Mouse (Mus musculus) MEL (cell line): Measurements from ENCODE around the gene Ift81. TPM values are rescaled to one million over a fixed set of nuclear protein-coding genes. Genes with fewer than 3 reads are reported as not detected.
A peak's percentile ranks its signal among the peaks of the same experiment; 100 is the strongest.

Experiments used
- DNase-seq: peaks from one replicate; pipeline ENCODE4 v3.0.0; 2011; ENCODE audit warnings: low read depth, low spot score
- H3K27ac ChIP-seq: 2 replicates; pipeline ENCODE4 v1.5.1; 2012; ENCODE audit warnings: low read depth, mild to moderate bottlenecking, control low read depth, low read length, moderate library complexity; ENCODE audit not compliant: control insufficient read depth
- H3K27me3 ChIP-seq, 2 experiments: fragments of 150-350 bp in 1 of 2; sonication (generic) in 1 of 2; 2 replicates each; pipeline ENCODE4 v1.6.1; 2012; ENCODE audit warnings: low read length in 2 of 2, mild to moderate bottlenecking in 2 of 2, improper control_type of control experiment in 1 of 2, moderate library complexity in 1 of 2; ENCODE audit not compliant: insufficient read depth in 2 of 2, control insufficient read depth in 1 of 2
- H3K36me3 ChIP-seq, 2 experiments: 2 replicates each; pipeline ENCODE4 v1.6.1; 2012 to 2014; ENCODE audit warnings: low read length in 2 of 2, improper control_type of control experiment in 1 of 2, inconsistent platforms in 1 of 2, mild to moderate bottlenecking in 1 of 2; ENCODE audit not compliant: insufficient read depth in 2 of 2, control insufficient read depth in 1 of 2
- H3K4me1 ChIP-seq, 2 experiments: fragments of 150-350 bp in 1 of 2; sonication (generic) in 1 of 2; 2 replicates each; pipeline ENCODE4 v1.6.1; 2012; ENCODE audit warnings: low read length in 2 of 2, improper control_type of control experiment in 1 of 2, mild to moderate bottlenecking in 1 of 2; ENCODE audit not compliant: insufficient read depth in 2 of 2, control insufficient read depth in 1 of 2
- H3K4me3 ChIP-seq, 2 experiments: fragments of 150-350 bp in 1 of 2; sonication (generic) in 1 of 2; 2 replicates each; pipeline ENCODE4 v1.5.1; 2012; ENCODE audit warnings: low read depth in 2 of 2, low read length in 2 of 2, mild to moderate bottlenecking in 2 of 2, moderate library complexity in 2 of 2, control low read depth in 1 of 2, improper control_type of control experiment in 1 of 2; ENCODE audit not compliant: control insufficient read depth in 1 of 2, insufficient read depth in 1 of 2
- H3K79me2 ChIP-seq: 2 replicates; pipeline ENCODE4 v1.6.1; 2012; ENCODE audit warnings: mild to moderate bottlenecking, low read length, moderate library complexity; ENCODE audit not compliant: control insufficient read depth, poor library complexity, insufficient read depth
- H3K9ac ChIP-seq: 2 replicates; pipeline ENCODE4 v1.6.1; 2012; ENCODE audit warnings: low read depth, mild to moderate bottlenecking, control low read depth, low read length, moderate library complexity; ENCODE audit not compliant: control insufficient read depth, poor library complexity, severe bottlenecking
- H3K9me3 ChIP-seq: fragments of 150-350 bp; sonication (generic); replicated peaks from 2 replicates; pipeline ENCODE4 v1.6.1; 2012; ENCODE audit warnings: mild to moderate bottlenecking, low read length, improper control_type of control experiment, moderate library complexity; ENCODE audit not compliant: insufficient read depth
- BHLHE40 ChIP-seq: IDR thresholded peaks from 2 replicates; pipeline ENCODE4 v1.6.1; 2012; ENCODE audit warnings: low read depth, mild to moderate bottlenecking, inconsistent platforms, low read length, improper control_type of control experiment, borderline replicate concordance
- CTCF ChIP-seq, 3 experiments: IDR thresholded peaks in 2 of 3; conservative IDR thresholded peaks in 1 of 3; 2 replicates each; pipeline ENCODE4 v1.5.1; 2011 to 2012; ENCODE audit warnings: low read length in 3 of 3, low read depth in 2 of 3, mild to moderate bottlenecking in 2 of 3, improper control_type of control experiment in 1 of 3, inconsistent platforms in 1 of 3, mixed read lengths in 1 of 3, moderate library complexity in 1 of 3; ENCODE audit not compliant: control insufficient read depth in 1 of 3, insufficient read depth in 1 of 3, poor library complexity in 1 of 3, severe bottlenecking in 1 of 3
- E2F4 ChIP-seq: IDR thresholded peaks from 2 replicates; pipeline ENCODE4 v1.6.1; 2011; ENCODE audit warnings: low read depth, low read length, improper control_type of control experiment, borderline replicate concordance
- ELF1 ChIP-seq: IDR thresholded peaks from 2 replicates; pipeline ENCODE4 v1.6.1; 2014; ENCODE audit warnings: low read depth, mild to moderate bottlenecking, inconsistent platforms, low read length, improper control_type of control experiment, moderate library complexity
- JUND ChIP-seq: IDR thresholded peaks from 2 replicates; pipeline ENCODE4 v1.6.1; 2011; ENCODE audit warnings: low read depth, mild to moderate bottlenecking, improper control_type of control experiment, low read length
- KAT2A ChIP-seq: conservative IDR thresholded peaks from 2 replicates; pipeline ENCODE4 v1.6.1; 2012; ENCODE audit warnings: low read depth, low read length, improper control_type of control experiment, inconsistent platforms
- MAZ ChIP-seq: IDR thresholded peaks from 2 replicates; pipeline ENCODE4 v1.6.1; 2012; ENCODE audit warnings: low read depth, mild to moderate bottlenecking, inconsistent platforms, low read length, improper control_type of control experiment
- MEF2A ChIP-seq: IDR thresholded peaks from 2 replicates; pipeline ENCODE4 v1.6.1; 2014; ENCODE audit warnings: low read depth, mild to moderate bottlenecking, inconsistent platforms, low read length, improper control_type of control experiment; ENCODE audit not compliant: poor library complexity, insufficient replicate concordance, severe bottlenecking; ENCODE audit errors: extremely low read depth
- NELFE ChIP-seq: IDR thresholded peaks from 2 replicates; pipeline ENCODE4 v1.6.1; 2011; ENCODE audit warnings: low read depth, low read length, improper control_type of control experiment
- NRF1 ChIP-seq: IDR thresholded peaks from 2 replicates; pipeline ENCODE4 v1.6.1; 2014; ENCODE audit warnings: low read depth, mild to moderate bottlenecking, inconsistent platforms, low read length, improper control_type of control experiment, moderate library complexity; ENCODE audit not compliant: poor library complexity, insufficient read depth, severe bottlenecking
- POLR2AphosphoS2 ChIP-seq: IDR thresholded peaks from 2 replicates; pipeline ENCODE4 v1.6.1; 2011; ENCODE audit warnings: low read length, improper control_type of control experiment
- POLR2AphosphoS5 ChIP-seq: IDR thresholded peaks from 2 replicates; pipeline ENCODE4 v1.6.1; 2012; ENCODE audit warnings: low read depth, borderline replicate concordance, mild to moderate bottlenecking, inconsistent platforms, low read length, moderate library complexity, mixed read lengths
- SIN3A ChIP-seq: IDR thresholded peaks from 2 replicates; pipeline ENCODE4 v1.6.1; 2012; ENCODE audit warnings: low read length, improper control_type of control experiment, inconsistent platforms
- TAL1 ChIP-seq: IDR thresholded peaks from 2 replicates; pipeline ENCODE4 v1.6.1; 2012; ENCODE audit warnings: mild to moderate bottlenecking, inconsistent platforms, low read length, moderate library complexity, mixed read lengths
- TBP ChIP-seq: IDR thresholded peaks from 2 replicates; pipeline ENCODE4 v1.8.0; 2011; ENCODE audit warnings: low read depth, low read length, improper control_type of control experiment
- USF1 ChIP-seq: IDR thresholded peaks from 2 replicates; pipeline ENCODE4 v1.6.1; 2014; ENCODE audit warnings: low read depth, mild to moderate bottlenecking, inconsistent platforms, low read length, improper control_type of control experiment, moderate library complexity
- USF2 ChIP-seq, 2 experiments: IDR thresholded peaks; 2 replicates each; pipeline ENCODE4 v1.6.1; 2011 to 2012; ENCODE audit warnings: improper control_type of control experiment in 2 of 2, low read length in 2 of 2, borderline replicate concordance in 1 of 2, inconsistent platforms in 1 of 2, low read depth in 1 of 2, mild to moderate bottlenecking in 1 of 2; ENCODE audit not compliant: insufficient read depth in 1 of 2
- ZMIZ1 ChIP-seq: IDR thresholded peaks from 2 replicates; pipeline ENCODE4 v1.6.1; 2012; ENCODE audit warnings: low read depth, mild to moderate bottlenecking, inconsistent platforms, low read length, improper control_type of control experiment, moderate library complexity
- ZNF384 ChIP-seq: IDR thresholded peaks from 2 replicates; pipeline ENCODE4 v1.6.1; 2012; ENCODE audit warnings: low read depth, mild to moderate bottlenecking, inconsistent platforms, low read length, improper control_type of control experiment
- polyA plus RNA-seq, 2 experiments: library from polyadenylated mRNA; stranded (reverse) in 1 of 2; unstranded in 1 of 2; fragments of >175 nt in 1 of 2; fragments of >200 nt in 1 of 2; gene quantifications; 2 replicates each; pipeline versions ENCODE4 v1.2.1 to v1.2.4; 2012; ENCODE audit warnings: low replicate concordance in 2 of 2, low read depth in 1 of 2; ENCODE audit not compliant: insufficient read length in 2 of 2, insufficient read depth in 1 of 2, missing spikeins in 1 of 2
- total RNA-seq: library from RNA; depleted of rRNA; stranded (reverse); fragments of 300-350 nt; gene quantifications from 2 replicates; pipeline ENCODE4 v1.2.3, GENCODE M21; 2012

Gene Ift81
- total and polyA plus RNA-seq, 3 experiments, result 1.5 to 1.9 TPM; not detected in 1

DNA sequence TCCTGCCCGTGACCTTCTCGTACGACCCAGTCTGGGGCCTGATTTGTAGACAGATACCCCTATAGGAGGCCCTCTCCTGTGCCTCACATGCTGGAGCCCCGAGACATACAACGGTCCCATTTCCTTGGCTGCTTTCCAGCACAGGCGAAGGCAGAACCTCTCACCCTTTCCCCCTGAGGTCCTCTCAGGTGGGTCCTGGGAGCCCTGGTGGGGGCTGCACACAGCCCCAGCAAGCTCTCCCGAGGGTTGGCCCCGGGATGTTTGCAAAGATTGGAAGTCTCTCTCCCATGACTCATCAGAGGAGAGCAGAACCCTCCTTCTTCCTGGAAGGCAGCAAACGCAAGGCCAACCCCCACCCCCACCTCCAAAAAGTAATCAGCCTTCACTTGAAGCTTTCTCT is 102.9 kb downstream of the Ift81 start:
- H3K27ac ChIP-seq, result no peak overlapping the region
- TF ChIP-seq JUND (no peak), SIN3A (no peak), TBP (no peak), USF1 (no peak), E2F4 (no peak), BHLHE40 (no peak), ELF1 (no peak), KAT2A (no peak), USF2 (IDR thresholded peaks at IDR 0.05; ENCODE audit: borderline replicate concordance in 1 of 2, insufficient read depth in 1 of 2, low read depth in 1 of 2, low read length in 2 of 2) (no peak)
- peak; percentile 46 for DNase-seq

DNA sequence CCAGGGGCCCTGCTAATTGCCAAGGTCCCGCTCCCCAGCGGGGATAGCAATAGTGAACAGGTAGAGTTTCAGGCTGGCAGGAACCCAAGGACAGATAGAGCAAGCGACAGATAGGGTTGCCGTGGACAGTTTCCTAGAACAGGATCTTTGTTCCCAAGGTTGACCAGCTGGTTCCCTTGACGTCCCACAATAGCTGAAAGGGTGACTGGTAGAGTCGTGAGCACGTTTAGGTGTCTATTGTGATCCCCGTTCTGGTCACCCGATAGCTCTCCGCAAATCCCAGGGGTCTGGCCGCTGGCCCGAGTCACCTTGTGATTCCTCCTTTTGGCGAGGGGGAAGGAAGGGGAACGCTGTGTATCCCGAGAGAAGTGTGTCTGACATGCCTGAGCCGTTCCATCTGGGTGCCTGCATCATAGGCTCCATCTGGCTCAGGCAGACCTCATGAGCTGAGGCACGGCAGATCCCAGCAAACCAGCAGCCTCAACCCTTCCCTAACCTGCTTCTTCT is 103.6 kb downstream of the Ift81 start:
- TF ChIP-seq ZNF384, result no peak
- no peak for TF ChIP-seq TBP
- no peak for TF ChIP-seq POLR2AphosphoS2
- no peak for TF ChIP-seq SIN3A
- no peak for TF ChIP-seq NELFE
- no peak for TF ChIP-seq POLR2AphosphoS5
- TF ChIP-seq USF1, result no peak
- TF ChIP-seq ZMIZ1, result no peak
- no peak for TF ChIP-seq CTCF (IDR thresholded peaks at IDR 0.05 in 2 of 3, conservative IDR thresholded peaks at IDR 0.05 in 1 of 3; ENCODE audit: control insufficient read depth in 1 of 3, insufficient read depth in 1 of 3, low read depth in 2 of 3, low read length in 3 of 3, poor library complexity in 1 of 3, severe bottlenecking in 1 of 3)
- no peak for TF ChIP-seq E2F4
- TF ChIP-seq NRF1, result no peak
- TF ChIP-seq TAL1, result no peak
- TF ChIP-seq JUND, result no peak
- no peak for TF ChIP-seq MEF2A
- TF ChIP-seq MAZ, result no peak
- no peak for TF ChIP-seq BHLHE40
- H3K4me1 ChIP-seq, result peaks cover 3 to 12% of the 10 kb centered on the region in 2 experiments; a peak in 3 of 4 replicates
- peaks cover 0 to 5% of the 10 kb centered on the region in 2 experiments; a peak in 2 of 4 replicates for H3K36me3 ChIP-seq
- no peaks in the 10 kb centered on the region for H3K27me3 ChIP-seq
- H3K4me3 ChIP-seq, result no peak overlapping the region
- H3K79me2 ChIP-seq, result no peaks in the 10 kb centered on the region
- no peaks in the 10 kb centered on the region for H3K9me3 ChIP-seq
- H3K9ac ChIP-seq, result no peak overlapping the region
- H3K27ac ChIP-seq, result no peak overlapping the region
- no peak for DNase-seq

More for the DNA sequence above, 102.9 kb downstream of the Ift81 start:
- peak overlapping the region; percentile 15; the same call in 1 of the 2 replicates for H3K9ac ChIP-seq
- no peaks in the 10 kb centered on the region for H3K27me3 ChIP-seq
- H3K9me3 ChIP-seq, result no peaks in the 10 kb centered on the region
- H3K79me2 ChIP-seq, result no peaks in the 10 kb centered on the region
- H3K36me3 ChIP-seq, result peaks cover 0 to 5% of the 10 kb centered on the region in 2 experiments; a peak in 2 of 4 replicates
- peak overlapping the region in 1 of 2 experiments; percentile 25; a peak in 1 of 4 replicates for H3K4me3 ChIP-seq
- H3K4me1 ChIP-seq, result peaks cover 3 to 12% of the 10 kb centered on the region in 2 experiments; a peak in 3 of 4 replicates
